Mouse (Mus musculus) testis, postnatal 14 days (tissue): ENCODE measurements at regions not wholly inside any gene's neighbourhood (a gene's known extent, or its start where the extent isn't known, plus 50 kb on each side); places are given as distances from the start of the nearest gene placed in this dataset.

Source experiments
- DNase-seq: peaks from one replicate; pipeline ENCODE4 v3.0.0; 2021; ENCODE audit warnings: low spot score

DNA sequence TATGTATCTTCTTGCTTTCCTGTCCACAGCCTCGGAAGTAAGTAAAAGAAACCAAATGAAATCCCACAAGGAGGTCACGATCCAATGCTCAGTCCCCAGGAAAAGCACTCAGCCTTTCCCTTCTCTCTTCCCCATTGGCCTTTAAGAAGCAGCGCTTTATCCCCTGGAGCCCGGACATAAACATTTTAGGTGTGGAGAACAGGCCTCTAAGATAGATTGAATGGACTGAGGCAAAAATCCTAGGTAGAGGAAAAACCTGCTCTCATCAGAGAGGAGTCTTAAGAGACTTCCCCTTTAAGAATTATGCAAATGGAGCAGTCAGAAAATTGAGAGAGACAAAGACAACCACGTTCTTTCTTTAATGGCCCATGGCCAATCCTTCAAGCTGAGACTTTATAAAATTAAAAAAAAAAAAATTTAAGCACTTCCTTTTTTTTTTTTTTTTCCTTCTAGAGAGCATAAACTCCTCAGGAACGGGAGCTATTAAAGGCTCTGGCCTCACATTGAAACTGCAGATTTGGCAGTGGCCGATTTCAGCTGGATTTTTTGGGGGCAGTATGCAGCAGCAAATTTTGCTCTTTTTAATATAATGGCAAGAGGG lies 1020.5 kb downstream of the 9330182O14Rik start:
- DNase-seq, result no peak

DNA sequence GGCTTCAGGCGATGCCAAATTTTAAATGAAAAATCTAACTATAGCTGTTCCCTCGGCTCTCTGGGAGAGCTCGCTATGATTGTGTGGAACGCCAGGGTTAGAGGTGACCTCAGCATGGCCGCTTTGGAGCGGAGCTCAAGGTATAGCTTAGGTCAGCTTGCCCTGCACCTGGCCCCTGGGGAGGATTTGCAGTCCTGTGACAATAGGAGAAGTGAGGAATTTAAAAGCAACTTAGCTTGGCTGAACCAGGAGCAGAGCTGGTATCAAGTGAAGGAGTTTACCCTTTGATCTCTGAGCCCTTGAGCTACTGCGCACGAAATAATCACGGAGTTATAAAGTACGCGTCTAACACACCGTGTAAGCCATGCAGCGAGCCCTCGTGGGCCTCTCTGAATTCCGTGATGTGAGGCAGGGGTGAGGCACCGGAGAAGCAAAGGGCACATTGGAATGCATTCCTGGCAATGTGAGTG lies 1021.0 kb downstream of the 9330182O14Rik start:
- DNase-seq, result no peak

DNA sequence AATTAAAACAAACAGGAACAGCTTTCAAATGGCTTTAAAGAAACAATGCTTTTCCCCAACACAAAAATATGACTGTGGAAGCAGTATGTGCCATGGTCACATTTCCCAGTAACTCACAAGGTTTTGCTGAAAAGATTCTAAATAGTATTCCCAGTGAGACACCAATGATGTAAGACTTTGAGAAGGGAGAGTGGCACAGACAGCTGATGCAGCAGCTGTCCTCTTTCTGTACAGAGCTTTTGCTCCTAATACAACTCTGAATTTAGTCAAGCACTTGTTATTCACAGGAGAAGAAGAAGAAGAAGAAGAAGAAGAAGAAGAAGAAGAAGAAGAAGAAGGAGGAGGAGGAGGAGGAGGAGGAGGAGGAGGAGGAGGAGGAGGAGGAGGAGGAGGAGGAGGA lies 1023.6 kb downstream of the 9330182O14Rik start:
- no peak for DNase-seq

DNA sequence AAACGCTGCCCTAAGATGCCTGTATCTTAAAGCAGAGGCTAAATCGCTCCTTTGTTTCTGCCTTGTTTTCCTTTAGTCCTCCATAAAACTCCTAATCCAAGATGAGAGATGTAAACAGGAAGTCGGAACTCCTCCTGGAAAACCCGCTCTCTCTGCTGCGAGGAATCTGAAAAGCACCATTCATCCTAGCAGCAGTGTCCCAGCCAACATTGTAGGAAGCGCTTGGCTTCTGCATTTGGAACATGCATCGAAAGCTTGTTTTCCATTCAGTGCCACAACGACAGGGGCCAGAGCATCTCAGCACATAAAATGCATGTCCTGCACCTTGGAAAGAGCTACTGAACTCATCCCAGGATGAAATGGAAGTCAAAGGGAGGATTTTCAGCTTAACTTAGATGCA lies 1028.1 kb downstream of the 9330182O14Rik start:
- no peak for DNase-seq

DNA sequence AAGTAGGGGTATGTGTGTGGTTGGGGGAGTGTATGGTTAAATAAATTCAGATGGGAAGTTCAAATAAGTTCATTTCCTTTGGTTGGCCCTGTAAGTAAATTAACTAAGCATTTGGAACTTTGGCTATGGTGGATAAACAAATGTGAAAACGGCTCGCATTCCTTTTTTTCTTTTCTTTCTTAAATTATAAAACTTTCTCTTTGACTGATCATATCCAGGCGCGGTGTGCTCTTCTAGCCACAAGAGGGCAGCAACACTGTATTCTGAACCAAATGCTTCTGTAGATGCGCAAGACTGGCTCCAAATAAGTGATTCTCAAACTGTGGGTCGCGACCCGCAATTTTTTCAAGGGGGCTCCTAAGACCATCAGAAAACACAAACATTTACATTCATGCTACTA lies 1028.6 kb downstream of the 9330182O14Rik start:
- no peak for DNase-seq

DNA sequence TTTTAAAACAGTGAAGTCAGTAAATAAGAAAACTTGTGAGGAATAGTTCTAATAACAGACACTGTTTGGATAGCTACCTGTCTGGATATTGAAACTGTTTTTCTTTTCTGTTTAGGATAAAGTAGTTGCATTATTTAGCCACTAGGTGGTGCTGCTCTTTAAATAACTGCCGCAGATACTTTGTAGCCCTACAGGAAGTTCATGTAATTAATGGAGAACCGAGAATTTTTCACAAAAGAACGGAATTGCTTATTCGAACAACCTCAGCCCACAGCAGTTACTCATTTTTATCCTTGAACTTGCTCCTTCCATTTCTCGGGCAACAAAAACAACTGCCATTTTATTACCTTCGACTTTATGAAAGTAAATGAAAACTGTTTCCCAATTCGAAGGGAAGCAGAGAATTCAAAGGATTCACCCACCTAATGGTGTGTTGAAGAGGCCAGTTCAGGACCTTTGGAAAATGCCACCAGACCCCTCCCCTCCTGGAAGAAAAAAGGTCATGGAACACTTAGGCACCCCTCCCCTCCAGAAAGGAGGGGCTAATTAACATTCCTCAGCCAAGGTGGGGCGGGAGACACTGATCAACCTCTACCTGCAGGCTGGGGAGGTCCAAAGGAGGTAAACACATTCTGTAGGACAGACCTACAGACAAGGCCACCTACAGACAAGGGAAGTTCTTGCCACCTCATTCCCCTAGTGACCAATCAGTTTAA lies 1029.6 kb downstream of the 9330182O14Rik start:
- no peak for DNase-seq

DNA sequence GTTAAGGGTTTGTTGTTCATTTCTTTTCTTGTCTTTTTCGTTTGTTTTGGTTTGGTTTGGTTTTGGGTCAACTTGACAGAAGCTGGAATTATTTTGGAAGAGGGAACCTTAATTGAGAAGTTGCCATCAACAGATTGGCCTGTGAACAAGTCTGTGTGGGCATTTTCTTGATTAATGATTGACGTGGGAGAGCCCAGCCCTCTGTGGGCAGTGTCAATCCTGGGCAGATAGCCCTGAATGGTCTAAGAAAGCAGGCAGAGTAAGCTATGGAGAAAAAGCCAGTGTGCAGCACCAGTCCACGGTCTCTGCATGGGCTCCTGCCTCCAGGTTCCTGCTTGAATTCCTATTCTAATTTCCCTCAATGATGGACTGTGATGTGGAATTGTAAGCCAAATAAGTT lies 1031.4 kb downstream of the 9330182O14Rik start:
- no peak for DNase-seq

DNA sequence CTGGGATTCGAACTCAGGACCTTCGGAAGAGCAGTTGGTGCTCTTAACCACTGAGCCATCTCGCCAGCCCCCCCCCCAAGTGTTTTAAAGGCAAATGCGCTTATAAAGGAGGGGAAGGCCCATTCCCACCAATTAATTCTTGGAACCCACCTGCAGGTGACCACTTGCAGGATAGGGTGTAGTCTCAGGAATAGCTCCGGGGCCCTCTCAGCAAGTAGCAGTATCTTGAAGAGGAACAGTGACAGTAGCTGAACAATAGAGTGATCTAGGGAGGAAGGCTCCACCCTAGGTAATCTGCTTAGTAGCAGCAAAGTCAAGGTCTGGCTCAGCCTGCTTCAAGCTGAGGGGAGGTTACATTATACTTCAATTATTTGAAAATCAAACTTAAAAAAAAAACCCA lies 1056.6 kb downstream of the 9330182O14Rik start:
- no peak for DNase-seq

DNA sequence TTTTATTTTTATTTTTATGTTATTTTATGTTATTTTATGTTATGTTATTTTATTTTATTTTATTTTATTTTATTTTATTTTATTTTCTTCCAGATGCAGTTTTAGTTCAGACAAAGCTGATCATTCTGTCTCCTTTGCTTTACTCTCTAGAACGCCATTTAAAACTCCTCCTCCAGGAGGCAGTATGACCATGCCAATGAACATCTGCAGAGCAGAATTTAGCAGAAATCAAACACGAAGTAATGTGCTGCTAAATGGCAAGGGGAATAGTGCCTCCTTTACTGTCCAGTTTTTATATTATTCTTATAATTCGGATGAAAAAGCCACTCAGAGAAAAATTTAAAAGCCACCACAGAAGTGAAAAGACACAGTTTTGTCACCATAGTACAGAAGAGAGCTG lies 1059.1 kb downstream of the 9330182O14Rik start:
- peak; percentile 10 for DNase-seq

DNA sequence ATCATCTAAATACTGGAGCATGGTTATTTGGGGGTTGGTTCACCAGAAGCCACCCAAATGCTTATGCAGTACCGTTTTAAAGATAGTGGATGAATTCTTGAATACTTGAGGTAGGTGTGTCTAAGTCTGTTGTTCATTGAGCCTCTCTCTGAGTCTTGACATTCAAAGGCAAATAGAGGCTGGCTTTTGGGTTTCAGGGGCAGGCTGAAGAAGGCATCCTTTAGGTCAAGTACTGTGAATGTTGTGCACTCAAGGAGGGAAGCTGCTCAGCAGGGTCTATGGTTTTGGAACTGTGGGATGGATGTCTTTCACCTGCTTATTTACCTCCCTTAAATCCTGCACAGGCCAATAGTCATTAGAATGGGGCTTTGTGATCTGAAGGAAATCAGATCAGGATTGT lies 1089.6 kb downstream of the 9330182O14Rik start:
- no peak for DNase-seq

DNA sequence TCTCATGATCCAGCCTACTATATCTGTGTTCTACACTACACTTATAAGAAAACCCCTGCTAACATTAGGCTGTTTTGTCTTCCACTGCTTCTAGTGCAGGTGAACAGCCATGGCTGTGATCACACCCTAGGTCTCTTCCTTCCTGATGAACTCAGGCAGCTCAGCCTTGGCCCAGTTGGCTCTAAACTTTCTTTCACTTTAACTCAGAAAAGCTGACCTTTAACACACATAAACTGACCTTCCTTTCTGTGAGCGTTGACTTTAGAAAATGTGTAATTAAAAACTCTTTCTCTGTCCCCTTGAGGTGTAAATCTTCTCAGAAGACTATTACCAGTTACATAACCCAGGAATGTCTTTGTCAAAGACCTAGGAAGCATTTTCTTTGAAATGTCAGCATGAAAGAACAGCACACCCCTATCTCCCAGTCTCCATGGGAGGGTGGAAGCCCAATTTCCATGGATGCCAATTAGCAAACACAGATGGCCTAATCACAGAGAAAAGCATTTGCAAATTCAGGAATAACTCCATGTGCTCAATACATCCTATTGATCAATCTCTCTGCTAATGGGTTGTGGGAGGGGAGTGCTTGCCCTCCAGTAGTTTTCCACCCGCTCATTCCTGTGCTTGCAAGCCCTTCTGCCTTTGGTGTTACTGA lies 1098.4 kb downstream of the 9330182O14Rik start:
- no peak for DNase-seq
